ENCODE assay signal across 11 mouse cellular contexts in genomic region chr15:11533002-11533610, GRCm38 (mm10).
DNase-seq lines count a peak whose midpoint lies in the region; ATAC-seq and TF ChIP-seq lines count a peak whose summit lies in the region.
"Had no signal": no experiment of that assay in that cellular context is flagged by ENCODE, and none has a peak within 500 bp of the region (broad histone marks: within the 10 kb centered on the region; RNA-seq: fewer than 3 reads in every experiment).

No protein-coding gene starts in this region.

- 0 out of 2 replicates have a peak, but pooled peaks have one; percentile 30 for ATAC-seq in granulocyte monocyte progenitor cell, adult 5-6 weeks (replicated peaks; ENCODE audit: poor library complexity, severe bottlenecking)
- ATAC-seq: forebrain, embryonic 16.5 days had no signal

- in situ Hi-C loops in CH12.LX (cut with MboI; ENCODE audit: low pct_ligation_motif_present, low pct_unique_long_range_greater_than_20kb, low sequenced_read_pairs) = no loop called here

- H3K4me3 ChIP-seq in CH12.LX (replicated peaks in 1 of 3; ENCODE audit: low read depth in 2 of 3, low read length in 2 of 3, poor library complexity in 1 of 3) = peak overlapping the region; percentile 26 to 71 (median 43)
- no peak overlapping the region for H3K4me3 ChIP-seq in embryonic facial prominence, embryonic 10.5 days
- H3K4me3 ChIP-seq: liver, embryonic 15.5 days; neural tube, embryonic 12.5 days had no signal

- TF ChIP-seq CTCF in CH12.LX (conservative IDR thresholded peaks at IDR 0.05 in 1 of 2, IDR thresholded peaks at IDR 0.05 in 1 of 2; ENCODE audit: low read depth in 2 of 2, low read length in 2 of 2) = no peak

- TF ChIP-seq POLR2A in CH12.LX (IDR thresholded peaks at IDR 0.05; ENCODE audit: low read depth, low read length) = no peak

- peaks cover 14 to 64% of the 10 kb centered on the region in 2 experiments for H3K4me1 ChIP-seq in CH12.LX (ENCODE audit: control insufficient read depth in 1 of 2, insufficient read depth in 2 of 2)
- peaks cover 14% of the 10 kb centered on the region for H3K4me1 ChIP-seq in embryonic facial prominence, embryonic 10.5 days
- H3K4me1 ChIP-seq: liver, embryonic 15.5 days; neural tube, embryonic 12.5 days had no signal

- H3K79me2 ChIP-seq in CH12.LX (replicated peaks; ENCODE audit: control insufficient read depth, extremely low read depth, insufficient read depth, poor library complexity, severe bottlenecking) = peaks cover 8% of the 10 kb centered on the region

- H3K9me3 ChIP-seq in CH12.LX (replicated peaks; ENCODE audit: low read length) = no peaks in the 10 kb centered on the region
- H3K9me3 ChIP-seq in embryonic facial prominence, embryonic 10.5 days = no peaks in the 10 kb centered on the region
- H3K9me3 ChIP-seq: liver, embryonic 15.5 days; neural tube, embryonic 12.5 days had no signal

- WGBS in embryonic facial prominence, embryonic 10.5 days = 85% methylated on average over 10 of the region's 10 CpGs

- peak; percentile 88 for TF ChIP-seq EP300 in CH12.LX (IDR thresholded peaks at IDR 0.05; ENCODE audit: low read length)

- peak overlapping the region; percentile 73 for H3K27ac ChIP-seq in CH12.LX (ENCODE audit: insufficient read depth, low read depth)
- H3K27ac ChIP-seq in embryonic facial prominence, embryonic 10.5 days (replicated peaks) = no peak overlapping the region
- H3K27ac ChIP-seq: liver, embryonic 15.5 days; neural tube, embryonic 12.5 days had no signal

- H3K27me3 ChIP-seq in CH12.LX (replicated peaks) = no peaks in the 10 kb centered on the region
- H3K27me3 ChIP-seq in embryonic facial prominence, embryonic 10.5 days (replicated peaks; ENCODE audit: low read depth, poor library complexity, severe bottlenecking) = no peaks in the 10 kb centered on the region
- H3K27me3 ChIP-seq: liver, embryonic 15.5 days had no signal

- dilution Hi-C loops in CH12.LX (cut with MboI; ENCODE audit: extremely low pct_ligation_motif_present, extremely low pct_unique_long_range_greater_than_20kb, low sequenced_read_pairs) = no loop called here

- peak; percentile 85 for DNase-seq in CH12.LX (ENCODE audit: extremely low read depth)
- peak; percentile 38 to 45 for DNase-seq in kidney, postnatal 36 days
- DNase-seq in spleen, postnatal 36 days (ENCODE audit: low spot score in 2 of 2) = peak; percentile 55 to 60
- DNase-seq in embryonic facial prominence, embryonic 10.5 days (ENCODE audit: low spot score) = no peak
- no peak for DNase-seq in yolk sac, embryonic 10.5 days (ENCODE audit: low spot score)
- no peak for DNase-seq in embryo, embryonic 9.5 days (ENCODE audit: extremely low spot score)
- DNase-seq: cerebellum, postnatal 10 days had no signal

- no peak for TF ChIP-seq RAD21 in CH12.LX (IDR thresholded peaks at IDR 0.05; ENCODE audit: low read depth, low read length)

- peak overlapping the region; percentile 84 for H3K4me2 ChIP-seq in CH12.LX (ENCODE audit: insufficient read depth, low read depth, poor library complexity, severe bottlenecking)
- H3K4me2 ChIP-seq: liver, embryonic 15.5 days; neural tube, embryonic 12.5 days had no signal

- H3K9ac ChIP-seq in CH12.LX (ENCODE audit: insufficient read depth, low read depth) = peak overlapping the region; percentile 53
- H3K9ac ChIP-seq: liver, embryonic 15.5 days; neural tube, embryonic 12.5 days had no signal

- H3K36me3 ChIP-seq in CH12.LX (replicated peaks in 1 of 2; ENCODE audit: control insufficient read depth in 1 of 2, insufficient read depth in 1 of 2, low read length in 1 of 2) = peaks cover 16 to 44% of the 10 kb centered on the region in 2 experiments
- H3K36me3 ChIP-seq in embryonic facial prominence, embryonic 10.5 days (replicated peaks) = no peaks in the 10 kb centered on the region
- H3K36me3 ChIP-seq: liver, embryonic 15.5 days; neural tube, embryonic 12.5 days had no signal

TF ChIP-seq in CH12.LX, 34 proteins besides CTCF, POLR2A, EP300 and RAD21:
- TF ChIP-seq IRF4 (IDR thresholded peaks at IDR 0.05; ENCODE audit: low read depth, low read length) (peak; percentile 71), ZMIZ1 (IDR thresholded peaks at IDR 0.05; ENCODE audit: low read depth, low read length) (peak; percentile 39; the same call in 1 of the 2 replicates), MAZ (IDR thresholded peaks at IDR 0.05; ENCODE audit: low read depth, low read length) (no peak), KAT2A (IDR thresholded peaks at IDR 0.05; ENCODE audit: insufficient replicate concordance, low read length) (0 out of 2 replicates have a peak, but pooled peaks have one; percentile 24), TCF12 (IDR thresholded peaks at IDR 0.05; ENCODE audit: low read depth, low read length) (peak; percentile 93), ZKSCAN1 (IDR thresholded peaks at IDR 0.05; ENCODE audit: borderline replicate concordance, low read depth, low read length) (no peak), PAX5 (IDR thresholded peaks at IDR 0.05; ENCODE audit: low read length) (no peak), RCOR1 (conservative IDR thresholded peaks at IDR 0.05; ENCODE audit: low read depth, low read length) (peak; percentile 74; the same call in 1 of the 2 replicates), ETS1 (conservative IDR thresholded peaks at IDR 0.05; ENCODE audit: low read depth, low read length) (peak; percentile 36; the same call in 1 of the 2 replicates), BHLHE40 (IDR thresholded peaks at IDR 0.05; ENCODE audit: low read depth, low read length) (peak; percentile 66), ELF1 (IDR thresholded peaks at IDR 0.05; ENCODE audit: low read depth, low read length) (peak; percentile 78)

Comparison
In these comparisons a context has a peak if more than half of its experiments do, and no peak if none do; other contexts are left out.
1. DNase-seq: peak in CH12.LX (single experiment), kidney, postnatal 36 days (2 of 2) and spleen, postnatal 36 days (2 of 2); none in embryonic facial prominence, embryonic 10.5 days (single experiment), yolk sac, embryonic 10.5 days (single experiment) and embryo, embryonic 9.5 days (single experiment).